Mouse (Mus musculus): Measurements from ENCODE around the gene Olr1.

DNA sequence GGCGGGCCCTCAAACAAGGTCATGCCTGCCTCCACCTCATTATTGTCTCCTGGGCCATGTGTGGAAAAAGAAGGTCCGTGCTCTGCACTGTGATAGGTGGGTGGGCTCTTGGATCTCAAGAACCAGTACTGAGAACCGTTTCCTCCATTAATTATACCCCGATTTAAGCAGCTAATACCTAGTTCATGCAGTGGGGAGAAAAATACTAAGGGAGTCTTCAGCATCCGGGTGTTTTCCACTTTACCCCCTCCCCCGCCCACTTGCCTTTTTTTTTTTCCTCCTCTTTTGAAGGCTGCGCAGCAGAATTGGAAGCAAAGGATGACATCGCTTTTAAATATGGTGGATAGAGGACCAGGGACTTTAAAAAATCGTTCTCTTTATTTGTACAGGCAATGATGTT lies 27.1 kb upstream of the Olr1 start:
- TF ChIP-seq MAFK (IDR thresholded peaks at IDR 0.05; ENCODE audit: insufficient read depth, low read depth, low read length): no peak
- no peak for TF ChIP-seq ZC3H11A (IDR thresholded peaks at IDR 0.05; ENCODE audit: borderline replicate concordance, low read depth, low read length)
- TF ChIP-seq CHD2 (IDR thresholded peaks at IDR 0.05; ENCODE audit: low read depth, low read length): no peak
- TF ChIP-seq HCFC1 (IDR thresholded peaks at IDR 0.05; ENCODE audit: borderline replicate concordance, insufficient read depth, low read length): no peak
- TF ChIP-seq ZNF384 (IDR thresholded peaks at IDR 0.05; ENCODE audit: low read depth, low read length): 0 out of 2 replicates have a peak, but pooled peaks have one; percentile 5

All from ES-E14 (cell line).